Mouse (Mus musculus): ENCODE measurements at regions not wholly inside any gene's neighbourhood (a gene's known extent, or its start where the extent isn't known, plus 50 kb on each side); places are given as distances from the start of the nearest gene placed in this dataset.
A peak's percentile ranks its signal among the peaks of the same experiment; 100 is the strongest.

DNA sequence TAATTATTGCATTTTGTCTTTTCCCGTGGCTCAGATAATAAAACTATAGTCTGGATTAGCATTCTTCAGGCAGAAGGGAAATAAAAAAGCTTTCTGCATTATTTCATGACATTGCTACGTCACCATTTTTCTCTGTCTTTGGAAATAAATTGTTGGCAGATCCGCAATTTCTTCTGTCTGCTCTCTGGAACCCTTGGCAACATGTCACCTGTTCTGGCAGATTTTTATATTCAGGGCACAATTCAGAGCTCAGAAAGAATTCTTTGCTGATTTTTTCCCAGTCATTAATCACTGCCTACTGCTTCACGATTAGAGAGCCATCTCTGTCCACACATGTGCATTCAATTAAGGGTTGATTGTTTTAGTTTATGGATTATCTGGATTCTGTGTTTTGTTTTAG, 460.5 kb downstream of the Cdh8 start:
- H3K4me2 ChIP-seq (replicated peaks): no peak overlapping the region
- no peaks in the 10 kb centered on the region for H3K36me3 ChIP-seq
- no peaks in the 10 kb centered on the region for H3K27me3 ChIP-seq
- H3K4me3 ChIP-seq: no peak overlapping the region
- no peaks in the 10 kb centered on the region for H3K9me3 ChIP-seq
- no peaks in the 10 kb centered on the region for H3K4me1 ChIP-seq
- H3K27ac ChIP-seq: no peak overlapping the region
- ATAC-seq (ENCODE audit: low FRiP score, low read depth): no peak
- WGBS: 54% methylated on average over 4 of the region's 4 CpGs
- no peak overlapping the region for H3K9ac ChIP-seq

GRCm38 (mm10) chr8:98913159-98913777, 503.0 kb downstream of the Cdh8 start:
- WGBS: 76% methylated on average over 3 of the region's 3 CpGs
- no peaks in the 10 kb centered on the region for H3K36me3 ChIP-seq
- no peak for ATAC-seq (ENCODE audit: low FRiP score, low read depth)

DNA sequence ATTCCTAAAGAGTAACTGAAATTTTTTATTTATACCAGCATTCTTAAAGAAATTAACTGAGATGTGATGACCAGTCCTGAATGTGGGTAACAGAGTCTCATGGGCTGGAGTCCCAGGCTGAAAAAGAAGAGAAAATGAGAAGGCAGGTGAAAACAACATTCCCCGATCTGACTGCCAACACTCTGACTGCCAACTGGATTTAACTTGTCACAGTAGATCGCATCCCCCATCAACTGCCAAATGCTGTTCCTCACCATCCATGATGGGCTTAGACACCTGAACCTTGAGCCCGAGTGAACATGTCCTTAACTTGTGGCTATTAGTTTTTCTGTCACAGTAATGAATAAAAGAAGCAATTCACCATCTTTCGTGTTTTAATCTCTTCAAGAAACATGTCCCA, 522.9 kb downstream of the Cdh8 start:
- ATAC-seq (ENCODE audit: low FRiP score, low read depth): no peak
- Histone ChIP-seq H3K4me1 (no peaks in the 10 kb centered on the region), H3K9me3 (no peaks in the 10 kb centered on the region), H3K4me3 (no peak overlapping the region), H3K27me3 (no peaks in the 10 kb centered on the region), H3K9ac (no peak overlapping the region), H3K4me2 (replicated peaks) (no peak overlapping the region), H3K36me3 (no peaks in the 10 kb centered on the region), H3K27ac (no peak overlapping the region)
- WGBS: 87% methylated on average over 4 of the region's 4 CpGs

More at GRCm38 (mm10) chr8:98913159-98913777, 503.0 kb downstream of the Cdh8 start:
- H3K4me2 ChIP-seq (replicated peaks): no peak overlapping the region
- no peaks in the 10 kb centered on the region for H3K9me3 ChIP-seq
- no peak overlapping the region for H3K9ac ChIP-seq
- no peaks in the 10 kb centered on the region for H3K4me1 ChIP-seq
- no peak overlapping the region for H3K4me3 ChIP-seq
- no peak overlapping the region for H3K27ac ChIP-seq
- H3K27me3 ChIP-seq: no peaks in the 10 kb centered on the region

DNA sequence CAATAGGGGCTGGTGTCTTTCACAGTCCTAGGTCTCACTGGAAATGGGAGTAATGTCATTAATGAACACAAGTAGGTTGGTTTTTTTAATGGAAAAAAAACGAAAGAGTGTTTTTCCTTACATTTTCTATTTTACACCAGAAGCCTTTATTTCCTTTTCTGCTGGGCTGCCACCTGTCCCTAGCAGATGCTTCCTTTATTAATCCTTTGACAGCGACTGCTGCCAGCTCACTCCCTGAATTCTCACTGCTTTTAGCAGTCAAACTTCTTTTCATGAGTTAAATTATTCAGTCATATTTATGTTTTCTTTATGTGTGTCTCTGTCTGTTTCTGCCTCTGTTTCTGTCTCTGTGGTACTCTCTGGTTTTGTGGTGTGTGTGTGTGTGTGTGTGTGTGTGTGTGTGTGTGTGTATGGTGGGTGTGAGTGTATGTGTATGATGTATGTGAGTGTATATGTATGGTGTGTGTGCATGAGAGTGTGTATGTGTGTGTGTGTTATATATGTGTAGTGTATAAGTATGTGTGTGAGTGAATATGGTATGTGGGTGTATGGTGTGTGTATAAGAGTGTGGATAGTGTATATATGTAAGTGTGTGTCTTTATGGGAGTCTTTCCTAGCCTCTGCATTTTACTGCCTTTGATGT, 554.5 kb downstream of the Cdh8 start:
- no peak for ATAC-seq (ENCODE audit: low FRiP score, low read depth)
- no peak overlapping the region for H3K27ac ChIP-seq
- H3K9me3 ChIP-seq: no peaks in the 10 kb centered on the region
- WGBS: 70% methylated on average over 2 of the region's 2 CpGs
- no peak overlapping the region for H3K4me3 ChIP-seq
- H3K27me3 ChIP-seq: no peaks in the 10 kb centered on the region
- no peaks in the 10 kb centered on the region for H3K4me1 ChIP-seq
- no peak overlapping the region for H3K9ac ChIP-seq
- H3K4me2 ChIP-seq (replicated peaks): no peak overlapping the region
- no peaks in the 10 kb centered on the region for H3K36me3 ChIP-seq

DNA sequence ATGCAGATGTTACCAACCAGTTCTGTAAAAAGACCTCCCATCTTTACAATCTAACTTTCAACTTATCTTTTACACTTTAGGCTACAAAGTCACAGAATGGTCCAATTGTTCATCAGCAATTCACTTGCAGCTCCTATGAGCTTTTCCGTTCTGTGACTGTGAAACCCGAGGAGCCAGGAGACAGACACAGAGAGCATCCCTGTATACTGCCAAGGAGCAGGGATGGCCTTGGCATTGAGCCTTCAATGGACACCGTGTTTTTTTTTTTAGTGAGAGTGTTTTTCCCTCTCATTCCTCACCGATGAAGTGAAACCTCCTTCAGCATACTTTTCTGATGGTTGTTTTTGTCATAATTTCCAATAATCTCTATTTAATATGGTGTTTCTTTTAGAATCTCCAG, 555.1 kb downstream of the Cdh8 start:
- 72% methylated on average over 4 of the region's 4 CpGs for WGBS
- no peaks in the 10 kb centered on the region for H3K27me3 ChIP-seq

DNA sequence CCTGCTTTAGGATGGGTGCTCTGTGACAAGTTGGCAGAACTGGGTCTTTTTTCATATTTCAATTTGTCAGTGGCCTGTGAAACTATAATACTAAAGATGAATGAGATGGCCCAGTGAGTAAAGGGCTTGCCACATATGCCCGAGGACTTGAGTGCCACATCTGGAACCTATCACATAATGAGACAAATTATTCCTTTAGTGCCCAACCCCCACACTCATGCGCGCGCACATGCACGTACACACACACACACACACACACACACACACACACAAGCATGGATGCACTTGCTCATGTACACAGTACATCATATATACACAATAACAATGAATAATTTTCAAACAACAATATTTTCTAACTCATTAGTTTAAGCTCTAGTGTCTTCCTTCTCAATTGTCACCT, 555.9 kb downstream of the Cdh8 start:
- H3K9ac ChIP-seq: no peak overlapping the region
- no peaks in the 10 kb centered on the region for H3K27me3 ChIP-seq
- no peak for ATAC-seq (ENCODE audit: low FRiP score, low read depth)
- H3K4me2 ChIP-seq (replicated peaks): no peak overlapping the region
- H3K9me3 ChIP-seq: no peaks in the 10 kb centered on the region
- no peak overlapping the region for H3K4me3 ChIP-seq
- no peak overlapping the region for H3K27ac ChIP-seq
- H3K36me3 ChIP-seq: no peaks in the 10 kb centered on the region
- WGBS: 26% methylated on average over 5 of the region's 5 CpGs
- H3K4me1 ChIP-seq: no peaks in the 10 kb centered on the region

More for the DNA sequence above, 555.1 kb downstream of the Cdh8 start:
- H3K4me1 ChIP-seq: no peaks in the 10 kb centered on the region
- no peak overlapping the region for H3K4me3 ChIP-seq
- no peaks in the 10 kb centered on the region for H3K36me3 ChIP-seq
- H3K4me2 ChIP-seq (replicated peaks): no peak overlapping the region
- H3K9me3 ChIP-seq: no peaks in the 10 kb centered on the region
- H3K9ac ChIP-seq: no peak overlapping the region
- no peak overlapping the region for H3K27ac ChIP-seq
- ATAC-seq (ENCODE audit: low FRiP score, low read depth): no peak

DNA sequence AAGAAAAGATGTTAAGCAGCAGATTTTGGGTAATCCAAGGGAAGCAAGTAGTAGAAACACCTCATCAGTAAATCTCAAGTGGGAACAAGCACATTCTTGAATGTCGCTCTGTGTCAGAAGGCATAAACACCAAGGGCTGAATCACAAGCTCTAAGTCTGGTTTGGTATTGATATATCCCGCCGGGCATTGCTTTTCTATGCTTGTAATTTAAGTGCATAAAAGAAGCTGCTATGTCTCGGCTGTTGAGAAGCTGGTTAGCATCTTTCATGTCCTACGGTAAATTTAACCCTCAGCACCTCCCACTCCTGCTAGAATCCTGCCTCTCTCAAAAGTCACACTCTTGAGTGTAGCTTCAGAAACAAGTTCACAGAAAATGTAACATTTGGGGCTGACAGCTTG, 586.8 kb downstream of the Cdh8 start:
- Histone ChIP-seq H3K4me1 (no peaks in the 10 kb centered on the region), H3K9ac (no peak overlapping the region)
- peak; percentile 64; the same call in 1 of the 2 replicates for ATAC-seq (ENCODE audit: low FRiP score, low read depth)

DNA sequence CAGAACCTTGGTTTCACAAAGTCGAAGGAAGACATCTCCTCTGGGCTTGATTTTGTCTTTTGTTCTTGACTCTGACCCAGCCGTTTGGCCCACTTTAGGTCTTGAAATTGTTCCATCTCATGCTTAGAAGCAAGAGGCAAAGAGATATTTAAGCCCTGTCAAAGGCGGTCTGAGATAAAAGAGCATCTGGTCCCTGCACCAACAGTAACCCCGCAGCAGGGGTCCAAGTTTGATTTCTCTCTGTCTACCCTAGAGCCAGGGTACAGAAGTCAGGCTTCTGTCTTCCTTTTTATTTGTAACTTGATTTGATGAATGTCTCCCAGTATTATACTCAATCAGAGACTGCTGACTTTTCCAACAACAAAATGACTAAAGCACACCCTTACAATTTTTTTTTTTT, 587.3 kb downstream of the Cdh8 start:
- Histone ChIP-seq H3K9ac (no peak overlapping the region), H3K4me3 (no peak overlapping the region), H3K4me1 (no peaks in the 10 kb centered on the region), H3K27ac (no peak overlapping the region), H3K4me2 (replicated peaks) (no peak overlapping the region), H3K9me3 (no peaks in the 10 kb centered on the region), H3K27me3 (no peaks in the 10 kb centered on the region), H3K36me3 (no peaks in the 10 kb centered on the region)
- 0 out of 2 replicates have a peak, but pooled peaks have one; percentile 40 for ATAC-seq (ENCODE audit: low FRiP score, low read depth)
- 60% methylated on average over 4 of the region's 4 CpGs for WGBS

More for the DNA sequence above, 586.8 kb downstream of the Cdh8 start:
- Histone ChIP-seq H3K9me3 (no peaks in the 10 kb centered on the region), H3K27me3 (no peaks in the 10 kb centered on the region), H3K4me3 (no peak overlapping the region), H3K27ac (no peak overlapping the region), H3K4me2 (replicated peaks) (no peak overlapping the region), H3K36me3 (no peaks in the 10 kb centered on the region)
- 60% methylated on average over 5 of the region's 5 CpGs for WGBS

GRCm38 (mm10) chr8:98811922-98812321, 604.3 kb downstream of the Cdh8 start:
- H3K4me1 ChIP-seq: no peaks in the 10 kb centered on the region
- 78% methylated on average over 3 of the region's 3 CpGs for WGBS
- no peaks in the 10 kb centered on the region for H3K27me3 ChIP-seq
- no peak overlapping the region for H3K9ac ChIP-seq
- no peak for ATAC-seq (ENCODE audit: low FRiP score, low read depth)
- no peaks in the 10 kb centered on the region for H3K36me3 ChIP-seq
- no peaks in the 10 kb centered on the region for H3K9me3 ChIP-seq
- no peak overlapping the region for H3K4me3 ChIP-seq
- no peak overlapping the region for H3K4me2 ChIP-seq (replicated peaks)
- no peak overlapping the region for H3K27ac ChIP-seq

- H3K4me1 ChIP-seq: no peaks in the 10 kb centered on the region
- H3K27ac ChIP-seq: no peak overlapping the region
- H3K9ac ChIP-seq: no peak overlapping the region
- no peak overlapping the region for H3K4me3 ChIP-seq
- H3K4me2 ChIP-seq (replicated peaks): no peak overlapping the region
- no peaks in the 10 kb centered on the region for H3K9me3 ChIP-seq
- no peaks in the 10 kb centered on the region for H3K36me3 ChIP-seq
- no peaks in the 10 kb centered on the region for H3K27me3 ChIP-seq
- no peak for ATAC-seq (ENCODE audit: low FRiP score, low read depth)
- WGBS: 67% methylated on average over 2 of the region's 2 CpGs
These were observed 618.8 kb downstream of the Cdh8 start for GRCm38 (mm10) chr8:98797445-98797844.

- no peak overlapping the region for H3K4me2 ChIP-seq (replicated peaks)
- H3K27ac ChIP-seq: no peak overlapping the region
- no peak overlapping the region for H3K9ac ChIP-seq
- no peaks in the 10 kb centered on the region for H3K27me3 ChIP-seq
- H3K4me1 ChIP-seq: no peaks in the 10 kb centered on the region
- no peak overlapping the region for H3K4me3 ChIP-seq
- H3K36me3 ChIP-seq: no peaks in the 10 kb centered on the region
- H3K9me3 ChIP-seq: no peaks in the 10 kb centered on the region
- ATAC-seq (ENCODE audit: low FRiP score, low read depth): no peak
These were observed 649.2 kb downstream of the Cdh8 start for GRCm38 (mm10) chr8:98767036-98767435.

DNA sequence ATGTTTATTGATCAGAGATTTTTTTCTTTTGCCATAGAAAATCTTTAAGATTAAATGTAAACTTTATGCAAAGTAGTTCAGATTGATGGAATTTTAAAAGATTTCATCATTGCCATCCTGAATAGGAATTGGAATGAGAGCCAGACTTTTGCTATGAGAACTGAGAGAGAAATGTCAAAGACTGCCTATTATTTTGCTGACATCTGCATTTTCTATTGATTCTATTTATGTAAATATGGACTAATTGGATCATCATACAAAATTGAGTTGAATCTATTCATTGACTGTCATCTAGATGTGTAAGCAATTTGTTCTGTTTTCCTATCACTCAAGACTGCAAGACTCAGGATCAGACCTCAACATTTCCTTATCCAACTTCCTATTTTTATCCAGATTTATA, 659.7 kb downstream of the Cdh8 start:
- Histone ChIP-seq H3K27me3 (no peaks in the 10 kb centered on the region), H3K4me3 (no peak overlapping the region), H3K4me1 (no peaks in the 10 kb centered on the region), H3K27ac (no peak overlapping the region), H3K9me3 (no peaks in the 10 kb centered on the region), H3K4me2 (replicated peaks) (no peak overlapping the region), H3K9ac (no peak overlapping the region), H3K36me3 (no peaks in the 10 kb centered on the region)
- no peak for ATAC-seq (ENCODE audit: low FRiP score, low read depth)

DNA sequence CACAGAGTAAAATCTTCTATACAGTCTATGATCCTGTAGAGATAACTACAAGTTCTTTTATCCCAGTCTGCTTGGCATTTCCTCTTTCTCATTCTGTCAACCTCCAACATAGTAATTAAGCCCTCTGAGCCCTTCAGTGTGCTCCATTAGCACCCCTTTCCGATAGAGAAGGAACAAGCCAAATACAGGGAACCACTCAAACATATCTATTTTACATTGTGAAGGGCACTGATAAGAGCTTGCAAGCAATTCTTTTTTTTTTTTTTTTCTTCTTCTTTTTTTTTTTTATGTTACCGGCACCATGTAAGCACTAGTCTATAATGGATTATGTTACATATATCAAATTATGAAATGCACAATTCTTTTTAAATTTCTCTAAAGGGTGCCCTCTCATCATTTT, 660.5 kb downstream of the Cdh8 start:
- no peaks in the 10 kb centered on the region for H3K9me3 ChIP-seq
- no peaks in the 10 kb centered on the region for H3K4me1 ChIP-seq
- WGBS: 81% methylated on average over 2 of the region's 2 CpGs
- H3K36me3 ChIP-seq: no peaks in the 10 kb centered on the region
- no peak overlapping the region for H3K9ac ChIP-seq
- H3K4me2 ChIP-seq (replicated peaks): no peak overlapping the region
- H3K4me3 ChIP-seq: no peak overlapping the region
- ATAC-seq (ENCODE audit: low FRiP score, low read depth): no peak
- no peaks in the 10 kb centered on the region for H3K27me3 ChIP-seq
- H3K27ac ChIP-seq: no peak overlapping the region
